Mouse (Mus musculus) heart, embryonic 11.5 days (tissue): ENCODE measurements around the gene Pctp. TPM values are rescaled to one million over a fixed set of nuclear protein-coding genes. Genes with fewer than 3 reads are reported as not detected.

Source experiments
- ATAC-seq: fragments of 200-750 bp; cut with Nextera tagmentation; replicated peaks from 2 replicates; pipeline ENCODE4 v1.8.0; 2017; ENCODE audit warnings: moderate library complexity; ENCODE audit not compliant: insufficient number of reproducible peaks, low FRiP score, low TSS enrichment
- H3K27ac ChIP-seq: fragments of 300-500 bp; sonication (generic); 2 replicates; pipeline ENCODE4 v1.5.1; 2014; ENCODE audit warnings: mild to moderate bottlenecking, low read depth, low read length
- H3K27me3 ChIP-seq: fragments of 300-500 bp; sonication (generic); 2 replicates; pipeline ENCODE4 v1.6.1; 2014; ENCODE audit warnings: mild to moderate bottlenecking, low read length, mixed read lengths; ENCODE audit not compliant: control insufficient read depth, insufficient read depth
- H3K36me3 ChIP-seq: fragments of 300-500 bp; sonication (generic); 2 replicates; pipeline ENCODE4 v1.6.1; 2014; ENCODE audit warnings: mild to moderate bottlenecking, low read length, moderate library complexity, mixed read lengths; ENCODE audit not compliant: control insufficient read depth, insufficient read depth
- H3K4me1 ChIP-seq: fragments of 300-500 bp; sonication (generic); 2 replicates; pipeline ENCODE4 v1.6.1; 2014; ENCODE audit warnings: low read length; ENCODE audit not compliant: control insufficient read depth, insufficient read depth
- H3K4me2 ChIP-seq: fragments of 300-500 bp; sonication (generic); 2 replicates; pipeline ENCODE4 v1.6.1; 2014; ENCODE audit warnings: mild to moderate bottlenecking, moderate library complexity
- H3K4me3 ChIP-seq: fragments of 300-500 bp; sonication (generic); 2 replicates; pipeline ENCODE4 v1.5.1; 2014; ENCODE audit warnings: low read depth, low read length
- H3K9ac ChIP-seq: fragments of 300-500 bp; sonication (generic); 2 replicates; pipeline ENCODE4 v1.6.1; 2014; ENCODE audit warnings: mild to moderate bottlenecking, low read depth, low read length, moderate library complexity
- H3K9me3 ChIP-seq: fragments of 300-500 bp; sonication (generic); replicated peaks from 2 replicates; pipeline ENCODE4 v1.6.1; 2016; ENCODE audit warnings: low read length; ENCODE audit not compliant: control insufficient read depth
- WGBS: fragments of 180-500 bp; shearing (Covaris S2); extraction: QIAGEN DNeasy Blood & Tissue Kit; methylation state at CpG from one replicate; pipeline ENCODE4 v1.1.7; 2014; ENCODE audit not compliant: insufficient replicate concordance; 5-methylcytosine and 5-hydroxymethylcytosine counted together
- polyA plus RNA-seq: library from polyadenylated mRNA; unstranded; fragments of >200 nt; fragmentation: Nextera tagmentation; extraction: Ambion mirVana; gene quantifications from 2 replicates; pipeline ENCODE4 v1.2.1, GENCODE M21; 2014

Pctp gene
- polyA plus RNA-seq, 1 experiment from 2014 or later = 13.6 TPM

DNA sequence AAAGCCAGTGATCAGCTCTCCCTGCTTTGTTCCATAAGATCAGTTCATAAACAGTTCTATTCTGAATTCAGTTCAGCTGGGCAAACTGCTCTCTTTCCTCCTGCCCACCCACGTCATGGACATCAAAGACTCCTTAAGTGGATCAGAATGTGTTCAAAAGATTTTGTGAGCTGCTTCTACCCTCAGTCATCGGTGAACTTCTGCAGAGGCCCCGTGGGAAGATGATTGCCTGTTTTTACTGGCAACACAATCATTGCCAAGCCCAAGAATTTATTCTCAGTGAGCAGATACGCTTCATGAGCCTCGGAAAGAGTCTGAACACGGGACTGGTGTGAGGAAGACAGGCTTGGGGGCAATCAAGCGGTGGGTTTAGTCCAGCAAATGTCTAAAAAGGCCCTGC is 24.5 kb upstream of the Pctp start:
- H3K4me1 ChIP-seq = 0 out of 2 replicates have a peak, but pooled peaks cover 12% of the 10 kb centered on the region

DNA sequence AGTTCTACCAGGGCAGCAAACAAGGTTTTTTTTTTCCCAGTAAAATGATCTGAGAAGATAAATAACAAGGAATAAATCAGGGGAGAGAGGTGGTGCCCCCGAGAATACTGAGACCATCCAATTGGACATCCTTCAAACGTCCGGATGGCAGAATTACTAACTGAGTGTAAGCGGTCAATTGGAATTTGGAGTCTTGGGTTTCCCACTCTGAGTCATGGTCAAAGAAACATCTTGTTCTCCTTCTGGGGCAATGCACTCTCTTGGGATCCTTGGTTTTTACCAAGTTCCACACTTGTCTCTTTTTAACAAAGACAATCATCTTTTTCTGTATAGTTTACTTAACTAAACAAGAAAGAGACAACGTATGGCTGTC is 24.1 kb upstream of the Pctp start:
- H3K27ac ChIP-seq = no peak overlapping the region
- H3K36me3 ChIP-seq = no peaks in the 10 kb centered on the region
- 83% methylated on average over 5 of the region's 5 CpGs for WGBS
- no peak for ATAC-seq
- no peak overlapping the region for H3K4me3 ChIP-seq
- H3K9me3 ChIP-seq = no peaks in the 10 kb centered on the region
- no peak overlapping the region for H3K4me2 ChIP-seq
- H3K4me1 ChIP-seq = 0 out of 2 replicates have a peak, but pooled peaks cover 12% of the 10 kb centered on the region
- H3K9ac ChIP-seq = no peak overlapping the region
- H3K27me3 ChIP-seq = peaks cover 9% of the 10 kb centered on the region

More for the DNA sequence above, 24.5 kb upstream of the Pctp start:
- WGBS = 61% methylated on average over 7 of the region's 7 CpGs
- Histone ChIP-seq H3K36me3 (no peaks in the 10 kb centered on the region), H3K27ac (no peak overlapping the region), H3K4me2 (no peak overlapping the region), H3K9me3 (no peaks in the 10 kb centered on the region), H3K9ac (no peak overlapping the region), H3K4me3 (no peak overlapping the region), H3K27me3 (peaks cover 14% of the 10 kb centered on the region)
- no peak for ATAC-seq

DNA sequence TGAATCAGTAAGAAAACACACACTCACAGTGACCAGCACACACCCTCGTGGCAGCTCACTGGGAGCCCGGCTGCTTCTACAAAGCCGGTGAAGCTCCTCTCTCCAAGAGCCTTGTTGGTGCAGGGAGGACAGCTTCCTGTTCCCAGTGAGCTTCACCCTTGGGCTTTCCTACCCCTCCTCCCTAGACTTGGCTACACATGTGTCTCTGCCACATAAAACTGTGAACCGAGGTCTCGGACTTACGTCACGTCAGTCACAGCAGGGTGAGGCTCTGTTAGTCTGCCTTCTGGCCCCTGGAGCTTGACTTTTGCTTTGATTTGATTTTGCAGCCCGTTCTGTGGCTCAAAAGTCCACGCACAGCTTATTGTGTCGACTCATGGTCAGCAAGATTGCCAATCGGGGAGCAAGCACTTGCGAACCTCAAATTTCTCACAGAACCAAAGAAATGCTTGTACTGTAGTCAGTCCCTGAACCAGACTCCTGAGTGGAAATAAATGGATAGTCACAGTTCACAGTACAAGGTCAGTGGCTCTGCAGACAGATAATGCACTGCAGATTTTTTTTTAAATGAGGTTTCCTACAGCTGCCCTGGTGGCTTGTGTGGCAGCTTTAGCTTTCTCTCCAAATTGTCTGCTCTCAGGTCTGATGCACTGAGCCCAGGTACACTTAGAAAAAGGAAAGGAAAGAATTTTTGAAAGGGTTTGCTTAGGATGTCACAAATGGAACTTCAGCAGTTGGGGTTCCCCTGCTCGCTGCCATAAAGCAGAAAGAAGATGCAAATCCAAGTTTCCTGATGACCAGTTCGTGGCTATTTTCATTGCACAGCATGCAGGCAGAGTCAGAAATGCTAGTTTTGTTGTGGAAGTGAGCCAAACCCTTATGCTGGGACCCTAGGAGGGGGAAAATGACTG is 23.5 kb upstream of the Pctp start:
- Histone ChIP-seq H3K9me3 (no peaks in the 10 kb centered on the region), H3K27ac (no peak overlapping the region), H3K27me3 (peaks cover 3% of the 10 kb centered on the region; the same call in 1 of the 2 replicates), H3K4me3 (no peak overlapping the region), H3K4me2 (no peak overlapping the region), H3K4me1 (0 out of 2 replicates have a peak, but pooled peaks cover 10% of the 10 kb centered on the region), H3K36me3 (no peaks in the 10 kb centered on the region), H3K9ac (no peak overlapping the region)
- 64% methylated on average over 14 of the region's 14 CpGs for WGBS
- no peak for ATAC-seq

DNA sequence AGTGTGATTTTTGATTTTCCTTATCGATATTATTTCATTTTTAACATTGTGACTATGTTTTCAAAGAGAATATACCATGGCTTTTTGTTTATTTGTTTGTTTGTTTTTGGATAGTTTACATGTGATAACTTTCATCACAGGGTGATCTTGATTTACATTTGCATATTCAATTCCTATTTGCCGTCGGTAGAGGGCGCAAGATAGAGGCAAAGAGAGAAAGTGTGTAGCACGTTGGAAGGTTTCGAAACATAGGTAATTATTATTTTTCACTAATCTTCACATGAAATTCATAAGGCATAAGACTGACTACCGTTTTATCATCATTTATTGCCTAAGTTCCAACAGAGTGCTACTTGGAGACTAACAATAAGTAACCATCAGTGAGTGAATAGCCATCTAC is 16.5 kb upstream of the Pctp start:
- WGBS = 20% methylated on average over 7 of the region's 7 CpGs
- Histone ChIP-seq H3K27ac (no peak overlapping the region), H3K36me3 (no peaks in the 10 kb centered on the region), H3K9me3 (no peaks in the 10 kb centered on the region; the same call in 1 of the 2 replicates), H3K9ac (no peak overlapping the region), H3K4me2 (no peak overlapping the region), H3K4me3 (no peak overlapping the region), H3K27me3 (no peaks in the 10 kb centered on the region), H3K4me1 (no peaks in the 10 kb centered on the region)
- no peak for ATAC-seq

DNA sequence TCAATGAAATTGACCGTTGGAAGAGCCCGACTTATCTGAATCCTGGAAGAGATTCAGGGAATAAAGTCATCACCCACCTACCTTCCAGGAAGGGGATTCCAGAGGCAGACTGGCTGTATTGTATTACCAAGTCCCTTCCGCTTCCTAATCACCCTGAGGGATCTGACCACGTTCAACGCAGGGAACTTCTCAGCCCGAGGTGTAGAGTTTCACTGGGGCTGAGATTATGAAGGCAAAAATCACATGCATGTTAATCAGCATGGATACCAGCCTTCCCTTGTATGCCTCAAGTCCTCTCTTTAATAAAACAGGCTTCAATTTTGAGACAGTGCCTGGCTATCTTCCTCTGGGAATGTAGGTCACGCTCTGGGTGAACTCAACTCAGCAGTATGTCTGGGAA is 12.6 kb upstream of the Pctp start:
- Histone ChIP-seq H3K4me1 (no peaks in the 10 kb centered on the region), H3K4me3 (no peak overlapping the region), H3K27ac (no peak overlapping the region), H3K27me3 (no peaks in the 10 kb centered on the region), H3K9ac (no peak overlapping the region), H3K9me3 (no peaks in the 10 kb centered on the region; the same call in 1 of the 2 replicates), H3K4me2 (no peak overlapping the region), H3K36me3 (no peaks in the 10 kb centered on the region)
- ATAC-seq = no peak
- 56% methylated on average over 7 of the region's 7 CpGs for WGBS

DNA sequence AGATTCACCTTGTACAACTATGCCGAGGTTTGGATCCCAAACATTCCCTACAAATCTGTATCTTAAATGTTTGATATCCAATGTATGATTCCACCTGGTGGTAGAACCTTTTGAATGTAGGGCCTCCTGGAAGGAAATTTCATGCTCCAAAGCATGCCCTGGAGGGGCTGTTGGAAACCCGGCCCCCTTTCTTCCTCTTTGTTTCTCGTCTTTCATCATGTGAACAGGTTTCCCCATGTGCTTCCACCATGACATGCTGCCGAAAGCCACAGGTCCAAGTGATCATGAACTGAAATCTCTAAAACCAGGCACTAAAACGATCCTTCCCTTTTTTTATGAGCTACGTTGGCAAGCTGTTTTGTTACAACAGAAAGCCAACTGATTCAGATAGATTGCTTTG is 11.0 kb upstream of the Pctp start:
- no peak overlapping the region for H3K4me3 ChIP-seq
- 82% methylated on average over 6 of the region's 6 CpGs for WGBS
- H3K9ac ChIP-seq = no peak overlapping the region
- no peak for ATAC-seq
- no peaks in the 10 kb centered on the region for H3K36me3 ChIP-seq
- no peak overlapping the region for H3K4me2 ChIP-seq
- no peak overlapping the region for H3K27ac ChIP-seq
- H3K27me3 ChIP-seq = no peaks in the 10 kb centered on the region
- H3K4me1 ChIP-seq = no peaks in the 10 kb centered on the region
- no peaks in the 10 kb centered on the region; the same call in 1 of the 2 replicates for H3K9me3 ChIP-seq

DNA sequence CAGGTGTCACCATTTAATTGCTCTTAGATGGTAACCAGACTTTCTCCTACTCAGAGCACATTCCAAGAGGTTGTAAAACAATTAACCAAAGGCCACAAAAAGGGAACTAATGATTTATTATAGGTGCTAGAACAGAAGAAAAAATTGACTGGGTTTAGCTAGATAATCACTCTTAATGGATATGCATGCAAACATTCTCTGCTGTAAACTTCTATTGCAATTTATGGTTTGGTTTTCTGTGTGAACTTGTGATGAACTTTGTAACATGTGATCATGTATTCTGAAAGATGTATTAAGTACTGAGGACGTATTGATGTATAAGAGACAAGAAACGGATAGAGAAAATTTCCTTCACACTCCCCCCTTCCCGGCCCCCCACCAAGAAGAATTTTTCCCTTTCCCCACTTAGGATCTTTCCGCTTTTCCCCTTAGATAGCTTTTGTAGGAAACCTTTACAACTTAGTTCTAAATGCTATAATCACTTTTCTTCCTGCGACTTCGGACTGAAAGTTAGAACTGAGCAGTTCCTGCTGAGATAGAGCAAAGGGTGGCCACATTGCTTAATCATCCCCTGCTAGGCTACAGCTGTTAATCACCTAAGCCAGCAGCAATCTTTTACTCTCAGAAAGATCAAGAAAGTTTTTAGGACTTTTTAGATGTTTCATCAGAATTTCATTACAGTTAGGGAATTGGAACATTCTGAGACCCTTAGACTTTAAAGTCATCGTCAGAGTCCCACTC is 5.3 kb upstream of the Pctp start:
- no peak overlapping the region for H3K4me3 ChIP-seq
- no peak overlapping the region for H3K9ac ChIP-seq
- 38% methylated on average over 7 of the region's 7 CpGs for WGBS
- H3K4me1 ChIP-seq = no peaks in the 10 kb centered on the region
- no peaks in the 10 kb centered on the region for H3K9me3 ChIP-seq
- H3K27me3 ChIP-seq = no peaks in the 10 kb centered on the region
- H3K4me2 ChIP-seq = no peak overlapping the region
- no peak overlapping the region for H3K27ac ChIP-seq
- no peak for ATAC-seq
- no peaks in the 10 kb centered on the region for H3K36me3 ChIP-seq

DNA sequence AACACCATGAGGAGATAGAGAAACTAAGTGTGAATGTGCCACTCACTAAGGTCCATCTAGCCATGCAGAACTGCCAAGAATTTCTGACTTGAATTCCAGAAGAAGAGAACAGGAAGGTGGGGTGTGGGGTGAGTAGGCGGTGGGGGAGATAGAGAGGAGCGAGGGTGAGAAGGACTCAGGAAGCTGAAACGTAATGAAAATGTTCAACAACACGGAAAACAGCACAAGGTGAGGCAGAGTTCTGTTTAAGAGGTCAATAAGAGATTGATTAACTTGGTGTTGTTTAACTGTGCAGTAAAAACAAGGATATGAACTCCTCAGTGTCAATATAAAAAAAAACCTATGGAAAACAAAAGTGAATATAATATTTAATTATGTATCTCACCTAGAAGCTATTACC is 3.4 kb upstream of the Pctp start:
- ATAC-seq = no peak
- H3K9me3 ChIP-seq = no peaks in the 10 kb centered on the region
- WGBS = 46% methylated on average over 4 of the region's 4 CpGs

More for the DNA sequence above, 3.4 kb upstream of the Pctp start:
- Histone ChIP-seq H3K4me1 (peaks cover 3% of the 10 kb centered on the region; the same call in 1 of the 2 replicates), H3K9ac (no peak overlapping the region), H3K27me3 (no peaks in the 10 kb centered on the region), H3K4me2 (no peak overlapping the region), H3K4me3 (no peak overlapping the region), H3K36me3 (no peaks in the 10 kb centered on the region), H3K27ac (no peak overlapping the region)
